Comparison of ENCODE assay signal across 29 mouse cellular contexts in the genomic region with DNA sequence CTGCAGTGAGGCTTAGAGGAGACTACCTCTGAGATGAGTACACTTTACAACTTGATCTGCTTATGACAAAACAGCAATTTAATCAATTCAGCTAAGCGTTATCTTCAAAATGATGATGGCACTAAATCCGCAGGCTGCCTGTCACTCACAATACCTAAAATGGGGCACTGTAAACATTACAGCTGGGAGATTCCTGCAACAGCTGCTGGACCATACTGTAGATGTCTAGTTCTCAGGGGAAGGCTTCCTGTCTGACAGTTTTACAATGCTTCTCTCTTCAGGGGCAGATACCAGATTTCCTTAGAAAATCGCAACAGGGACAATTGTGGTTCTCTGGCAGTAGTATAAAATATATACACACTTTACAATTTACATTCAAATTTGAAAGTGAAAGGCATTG.
DNase-seq lines count a peak whose midpoint lies in the region; ATAC-seq and TF ChIP-seq lines count a peak whose summit lies in the region.
"Had no signal": no experiment of that assay in that cellular context is flagged by ENCODE, and none has a peak within 500 bp of the region (broad histone marks: within the 10 kb centered on the region; RNA-seq: fewer than 3 reads in every experiment).

No protein-coding gene starts in this region.

- no peak for TF ChIP-seq CTCF in hindbrain, postnatal 0 days (IDR thresholded peaks at IDR 0.05; ENCODE audit: low read depth)
- TF ChIP-seq CTCF in brain, embryonic 14.5 days (IDR thresholded peaks at IDR 0.05; ENCODE audit: borderline replicate concordance, extremely low read depth, insufficient read depth, insufficient read length): no peak

- no peaks in the 10 kb centered on the region for H3K4me1 ChIP-seq in forebrain, embryonic 13.5 days
- H3K4me1 ChIP-seq in forebrain, embryonic 16.5 days (replicated peaks; ENCODE audit: control insufficient read depth, insufficient read depth, low read length): no peaks in the 10 kb centered on the region
- no peaks in the 10 kb centered on the region for H3K4me1 ChIP-seq in hindbrain, postnatal 0 days (ENCODE audit: insufficient read depth, low read length)
- no peaks in the 10 kb centered on the region for H3K4me1 ChIP-seq in hindbrain, embryonic 10.5 days (replicated peaks)
- H3K4me1 ChIP-seq in kidney, embryonic 16.5 days (ENCODE audit: insufficient read depth, low read length): no peaks in the 10 kb centered on the region
- H3K4me1 ChIP-seq: embryonic facial prominence, embryonic 12.5 days; heart, embryonic 10.5 days; heart, embryonic 13.5 days; hindbrain, embryonic 12.5 days; hindbrain, embryonic 15.5 days; intestine, embryonic 15.5 days had no signal

- H3K9ac ChIP-seq in forebrain, embryonic 13.5 days: no peak overlapping the region
- no peak overlapping the region for H3K9ac ChIP-seq in forebrain, embryonic 16.5 days (replicated peaks; ENCODE audit: low read depth, low read length)
- no peak overlapping the region for H3K9ac ChIP-seq in hindbrain, postnatal 0 days (replicated peaks; ENCODE audit: low read length)
- H3K9ac ChIP-seq in kidney, embryonic 16.5 days (replicated peaks; ENCODE audit: low read length): no peak overlapping the region
- H3K9ac ChIP-seq: embryonic facial prominence, embryonic 12.5 days; heart, embryonic 13.5 days; hindbrain, embryonic 12.5 days; hindbrain, embryonic 15.5 days; intestine, embryonic 15.5 days had no signal

- H3K27me3 ChIP-seq in forebrain, embryonic 13.5 days: no peaks in the 10 kb centered on the region
- no peaks in the 10 kb centered on the region for H3K27me3 ChIP-seq in forebrain, embryonic 16.5 days (replicated peaks; ENCODE audit: control insufficient read depth, insufficient read depth, low read length)
- H3K27me3 ChIP-seq in hindbrain, postnatal 0 days (ENCODE audit: insufficient read depth, low read length): no peaks in the 10 kb centered on the region
- no peaks in the 10 kb centered on the region for H3K27me3 ChIP-seq in hindbrain, embryonic 10.5 days (ENCODE audit: insufficient read depth, poor library complexity, severe bottlenecking)
- no peaks in the 10 kb centered on the region for H3K27me3 ChIP-seq in kidney, embryonic 16.5 days (ENCODE audit: insufficient read depth, low read length)
- H3K27me3 ChIP-seq: CH12.LX; embryonic facial prominence, embryonic 12.5 days; heart, embryonic 13.5 days; hindbrain, embryonic 12.5 days; hindbrain, embryonic 15.5 days; intestine, embryonic 15.5 days; Patski had no signal

- ATAC-seq in forebrain, embryonic 13.5 days: peak; percentile 33; the same call in 1 of the 2 replicates
- no peak for ATAC-seq in forebrain, embryonic 16.5 days
- no peak for ATAC-seq in hindbrain, postnatal 0 days
- ATAC-seq in kidney, embryonic 16.5 days (ENCODE audit: low FRiP score, low TSS enrichment): no peak
- ATAC-seq: intestine, embryonic 15.5 days; Patski had no signal

- peak; percentile 9 for DNase-seq in hindbrain, postnatal 0 days (ENCODE audit: low spot score)
- DNase-seq in hindbrain, embryonic 10.5 days (ENCODE audit: low spot score): no peak
- DNase-seq in brain, embryonic 14.5 days (ENCODE audit: low read depth): peak; percentile 56
- peak; percentile 46 for DNase-seq in retina, embryonic 14.5 days (ENCODE audit: low spot score)
- DNase-seq: adrenal gland, postnatal 10 days; adrenal gland, postnatal 36 days; B cell, adult 2 months; cerebellum, adult 11 months; cerebellum, adult 2 months; cerebellum, postnatal 10 days; gastrocnemius, postnatal 10 days; gastrocnemius, postnatal 36 days; heart, adult 2 months; heart, postnatal 14 days; heart, postnatal 4 days; kidney, adult 11 months had no signal

- 79% methylated on average over 3 of the region's 3 CpGs for WGBS in forebrain, embryonic 13.5 days
- WGBS in forebrain, embryonic 16.5 days: 47% methylated on average over 3 of the region's 3 CpGs
- 56% methylated on average over 3 of the region's 3 CpGs for WGBS in hindbrain, postnatal 0 days
- 85% methylated on average over 3 of the region's 3 CpGs for WGBS in hindbrain, embryonic 10.5 days
- 53% methylated on average over 3 of the region's 3 CpGs for WGBS in kidney, embryonic 16.5 days

- H3K4me2 ChIP-seq in forebrain, embryonic 13.5 days: no peak overlapping the region
- no peak overlapping the region for H3K4me2 ChIP-seq in forebrain, embryonic 16.5 days (ENCODE audit: low read length)
- H3K4me2 ChIP-seq in hindbrain, postnatal 0 days (ENCODE audit: low read depth, low read length): no peak overlapping the region
- H3K4me2 ChIP-seq in kidney, embryonic 16.5 days (replicated peaks; ENCODE audit: low read depth, low read length): no peak overlapping the region
- H3K4me2 ChIP-seq: embryonic facial prominence, embryonic 12.5 days; heart, embryonic 13.5 days; hindbrain, embryonic 12.5 days; hindbrain, embryonic 15.5 days; intestine, embryonic 15.5 days had no signal

- H3K27ac ChIP-seq in forebrain, embryonic 13.5 days: no peak overlapping the region
- no peak overlapping the region for H3K27ac ChIP-seq in forebrain, embryonic 16.5 days (ENCODE audit: low read length)
- no peak overlapping the region for H3K27ac ChIP-seq in hindbrain, postnatal 0 days
- no peak overlapping the region for H3K27ac ChIP-seq in hindbrain, embryonic 10.5 days
- no peak overlapping the region for H3K27ac ChIP-seq in kidney, embryonic 16.5 days (ENCODE audit: low read length)
- H3K27ac ChIP-seq: embryonic facial prominence, embryonic 12.5 days; heart, adult 2 months; heart, embryonic 10.5 days; heart, embryonic 13.5 days; hindbrain, embryonic 12.5 days; hindbrain, embryonic 15.5 days; intestine, embryonic 15.5 days had no signal

- no peaks in the 10 kb centered on the region for H3K36me3 ChIP-seq in forebrain, embryonic 13.5 days (ENCODE audit: poor library complexity, severe bottlenecking)
- no peaks in the 10 kb centered on the region for H3K36me3 ChIP-seq in forebrain, embryonic 16.5 days (ENCODE audit: control insufficient read depth, insufficient read depth)
- no peaks in the 10 kb centered on the region for H3K36me3 ChIP-seq in hindbrain, postnatal 0 days (ENCODE audit: insufficient read depth, low read length)
- no peaks in the 10 kb centered on the region for H3K36me3 ChIP-seq in hindbrain, embryonic 10.5 days
- H3K36me3 ChIP-seq in kidney, embryonic 16.5 days (ENCODE audit: insufficient read depth, low read length): no peaks in the 10 kb centered on the region
- H3K36me3 ChIP-seq: embryonic facial prominence, embryonic 12.5 days; G1E; heart, embryonic 10.5 days; heart, embryonic 13.5 days; hindbrain, embryonic 12.5 days; hindbrain, embryonic 15.5 days; intestine, embryonic 15.5 days had no signal

- H3K4me3 ChIP-seq in forebrain, embryonic 13.5 days: no peak overlapping the region
- no peak overlapping the region for H3K4me3 ChIP-seq in forebrain, embryonic 16.5 days (replicated peaks; ENCODE audit: low read length)
- H3K4me3 ChIP-seq in hindbrain, postnatal 0 days (ENCODE audit: low read length): no peak overlapping the region
- H3K4me3 ChIP-seq in hindbrain, embryonic 10.5 days: no peak overlapping the region
- H3K4me3 ChIP-seq in kidney, embryonic 16.5 days (ENCODE audit: low read length): no peak overlapping the region
- H3K4me3 ChIP-seq: embryonic facial prominence, embryonic 12.5 days; erythroblast, embryonic 14.5 days; heart, adult 2 months; heart, embryonic 10.5 days; heart, embryonic 13.5 days; hindbrain, embryonic 12.5 days; hindbrain, embryonic 15.5 days; intestine, embryonic 15.5 days had no signal

- TF ChIP-seq POLR2A in brain, embryonic 14.5 days (IDR thresholded peaks at IDR 0.05; ENCODE audit: borderline replicate concordance, extremely low read depth, insufficient read depth, insufficient read length, poor library complexity, severe bottlenecking): no peak

- no peaks in the 10 kb centered on the region for H3K9me3 ChIP-seq in forebrain, embryonic 13.5 days (replicated peaks)
- H3K9me3 ChIP-seq in forebrain, embryonic 16.5 days (ENCODE audit: control insufficient read depth, low read length): no peaks in the 10 kb centered on the region
- H3K9me3 ChIP-seq in hindbrain, postnatal 0 days (ENCODE audit: low read length): no peaks in the 10 kb centered on the region
- no peaks in the 10 kb centered on the region for H3K9me3 ChIP-seq in hindbrain, embryonic 10.5 days
- no peaks in the 10 kb centered on the region for H3K9me3 ChIP-seq in kidney, embryonic 16.5 days (ENCODE audit: low read length)
- H3K9me3 ChIP-seq: embryonic facial prominence, embryonic 12.5 days; G1E; heart, embryonic 10.5 days; heart, embryonic 13.5 days; hindbrain, embryonic 12.5 days; hindbrain, embryonic 15.5 days; intestine, embryonic 15.5 days had no signal
